Mouse (Mus musculus) E14TG2a.4 (cell line): ENCODE data around the gene Utrn.

ENCODE experiments used
- CTCF ChIP-seq: conservative IDR thresholded peaks from 2 replicates; pipeline ENCODE4 v1.5.1; 2014; ENCODE audit warnings: low read length
- POU5F1 ChIP-seq: IDR thresholded peaks from 2 replicates; pipeline ENCODE4 v1.6.1; 2014; ENCODE audit warnings: low read length, borderline replicate concordance

- no peak for TF ChIP-seq CTCF
- no peak for TF ChIP-seq POU5F1
Observed at GRCm38 (mm10) chr10:12850781-12851471, 18.2 kb downstream of the Utrn start.
